Mouse (Mus musculus) CH12.LX (cell line): ENCODE data around the gene AI837181.

Experiments used
- BHLHE40 ChIP-seq: IDR thresholded peaks from 2 replicates; pipeline ENCODE4 v1.6.1; 2011; ENCODE audit warnings: mild to moderate bottlenecking, low read depth, low read length, improper control_type of control experiment
- CHD2 ChIP-seq: IDR thresholded peaks from 2 replicates; pipeline ENCODE4 v1.6.1; 2011; ENCODE audit warnings: low read length, improper control_type of control experiment
- CTCF ChIP-seq, 2 experiments: IDR thresholded peaks in 1 of 2; conservative IDR thresholded peaks in 1 of 2; 2 replicates each; pipeline ENCODE4 v1.5.1; 2011 to 2012; ENCODE audit warnings: low read depth in 2 of 2, low read length in 2 of 2, improper control_type of control experiment in 1 of 2, inconsistent platforms in 1 of 2, mild to moderate bottlenecking in 1 of 2, moderate library complexity in 1 of 2
- ELF1 ChIP-seq: IDR thresholded peaks from 2 replicates; pipeline ENCODE4 v1.6.1; 2014; ENCODE audit warnings: low read depth, mild to moderate bottlenecking, inconsistent platforms, low read length, improper control_type of control experiment
- EP300 ChIP-seq: IDR thresholded peaks from 2 replicates; pipeline ENCODE4 v1.6.1; 2011; ENCODE audit warnings: low read length, improper control_type of control experiment
- JUND ChIP-seq: conservative IDR thresholded peaks from 2 replicates; pipeline ENCODE4 v1.6.1; 2011; ENCODE audit warnings: low read depth, low read length, improper control_type of control experiment
- MAZ ChIP-seq: IDR thresholded peaks from 2 replicates; pipeline ENCODE4 v1.6.1; 2012; ENCODE audit warnings: low read depth, mild to moderate bottlenecking, inconsistent platforms, low read length, improper control_type of control experiment, moderate library complexity
- NELFE ChIP-seq: IDR thresholded peaks from 2 replicates; pipeline ENCODE4 v1.6.1; 2011; ENCODE audit warnings: low read depth, low read length, improper control_type of control experiment
- POLR2A ChIP-seq: IDR thresholded peaks from 2 replicates; pipeline ENCODE4 v1.6.1; 2011; ENCODE audit warnings: low read depth, mild to moderate bottlenecking, improper control_type of control experiment, low read length
- RCOR1 ChIP-seq: conservative IDR thresholded peaks from 2 replicates; pipeline ENCODE4 v1.6.1; 2012; ENCODE audit warnings: low read depth, mild to moderate bottlenecking, inconsistent platforms, low read length, improper control_type of control experiment
- SIN3A ChIP-seq: IDR thresholded peaks from 2 replicates; pipeline ENCODE4 v1.6.1; 2012; ENCODE audit warnings: low read length, improper control_type of control experiment, inconsistent platforms
- USF1 ChIP-seq: IDR thresholded peaks from 2 replicates; pipeline ENCODE4 v1.6.1; 2014; ENCODE audit warnings: low read depth, mild to moderate bottlenecking, inconsistent platforms, low read length, improper control_type of control experiment
- USF2 ChIP-seq: conservative IDR thresholded peaks from 2 replicates; pipeline ENCODE4 v1.6.1; 2011; ENCODE audit warnings: low read depth, low read length, improper control_type of control experiment
- ZC3H11A ChIP-seq: IDR thresholded peaks from 2 replicates; pipeline ENCODE4 v1.6.1; 2012; ENCODE audit warnings: low read depth, mild to moderate bottlenecking, inconsistent platforms, low read length, improper control_type of control experiment

DNA sequence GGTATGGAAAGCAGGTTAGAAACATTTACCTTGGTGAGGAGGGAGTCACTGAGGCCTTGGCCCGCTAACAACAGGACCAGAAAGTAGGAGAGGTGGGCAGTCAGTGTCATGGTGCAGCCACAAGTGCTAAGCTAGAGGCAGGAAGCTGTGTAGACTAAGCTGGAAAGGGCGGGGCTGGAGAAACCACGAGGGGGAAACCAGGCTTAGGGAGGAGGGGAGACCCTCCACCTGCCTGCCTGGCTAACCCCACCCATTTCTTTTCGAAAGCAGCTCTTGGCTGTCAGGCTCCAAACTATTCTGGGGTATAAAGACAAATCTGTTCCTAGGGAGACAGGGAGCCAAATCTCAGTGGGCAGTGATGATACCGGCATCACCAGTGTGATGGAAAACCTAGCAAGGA lies 43.4 kb downstream of the AI837181 start, which contains the start of gene Ctsw:
- TF ChIP-seq USF1 (no peak), EP300 (no peak), NELFE (no peak), JUND (no peak), CTCF (conservative IDR thresholded peaks at IDR 0.05 in 1 of 2, IDR thresholded peaks at IDR 0.05 in 1 of 2; ENCODE audit: low read depth in 2 of 2, low read length in 2 of 2) (no peak), POLR2A (no peak), SIN3A (no peak), CHD2 (no peak), RCOR1 (no peak), USF2 (no peak), ZC3H11A (no peak), BHLHE40 (no peak), ELF1 (no peak), MAZ (no peak)
